Mouse (Mus musculus) right cerebral cortex, adult 2 months (tissue): ENCODE measurements at regions not wholly inside any gene's neighbourhood (a gene's known extent, or its start where the extent isn't known, plus 50 kb on each side); places are given as distances from the start of the nearest gene placed in this dataset.
"Not testable (repeated sequence)": the region's sequence is repeated elsewhere in the genome, so short reads cannot be mapped to it uniquely, and the experiment has no call there.

Experiments
- DNase-seq, 2 experiments: peaks; one replicate each; pipeline ENCODE4 v3.0.0; 2021 to 2022; ENCODE audit warnings: low spot score in 2 of 2

DNA sequence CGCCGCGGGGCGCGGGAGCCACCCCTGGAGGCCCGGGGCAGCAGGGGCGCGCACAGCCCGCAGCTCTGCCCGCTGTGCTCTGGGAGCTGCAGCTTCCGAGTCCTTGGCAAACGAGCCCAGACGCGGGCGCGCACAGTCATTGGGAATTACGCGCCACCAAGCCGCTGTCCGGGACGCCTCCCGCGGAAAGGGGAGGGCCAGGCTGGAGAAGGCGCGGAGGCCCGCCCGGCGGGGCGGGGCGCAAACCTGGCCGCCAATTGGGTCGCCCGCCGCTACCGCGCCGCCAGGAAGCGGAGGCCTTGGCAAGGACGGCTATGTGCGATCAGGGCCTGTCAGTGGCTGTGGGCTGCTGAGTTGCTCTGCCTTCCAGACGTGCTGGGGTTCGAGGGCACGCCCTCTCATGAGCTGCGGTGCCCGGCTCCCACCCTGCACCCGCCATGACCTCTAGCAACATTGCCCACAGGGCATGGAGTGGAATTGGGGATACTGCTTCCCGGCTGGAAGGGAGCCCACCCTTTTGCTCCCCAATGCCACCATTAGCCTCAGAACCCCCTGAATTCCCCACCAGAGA is 739.1 kb upstream of the Ywhaq start:
- peak in 1 of 2 experiments; percentile 2 for DNase-seq

DNA sequence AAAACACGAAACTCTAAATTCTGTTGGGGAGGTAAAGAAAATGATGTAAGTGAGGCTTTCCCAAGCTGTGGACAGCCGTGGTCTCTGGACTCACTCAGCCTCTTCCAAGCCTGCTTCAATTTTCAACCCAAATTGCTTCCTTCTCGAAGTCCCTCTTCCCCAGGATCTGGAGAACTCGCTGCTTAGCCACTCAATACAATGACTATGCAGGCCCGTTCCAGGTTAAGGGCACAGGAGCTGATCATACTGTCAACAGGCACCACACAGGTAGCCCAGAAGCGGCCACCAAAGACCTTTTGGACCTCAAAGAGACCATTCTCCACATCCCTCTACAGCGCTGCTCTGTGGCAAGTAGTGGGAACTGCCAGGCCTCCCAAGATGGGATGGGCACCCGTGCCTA is 737.9 kb upstream of the Ywhaq start:
- not testable (repeated sequence) for DNase-seq
